Mouse (Mus musculus): ENCODE data around the gene Zfp330. TPM values are rescaled to one million over a fixed set of nuclear protein-coding genes. Genes with fewer than 3 reads are reported as not detected.

Gene Zfp330
- 10 to 100 TPM in 1 of 2 experiments, 1 to 10 TPM in 1; 2.7 to 20.6 TPM for polyA plus RNA-seq (2012; fragmentation: generic; extraction: Trizol)

DNA sequence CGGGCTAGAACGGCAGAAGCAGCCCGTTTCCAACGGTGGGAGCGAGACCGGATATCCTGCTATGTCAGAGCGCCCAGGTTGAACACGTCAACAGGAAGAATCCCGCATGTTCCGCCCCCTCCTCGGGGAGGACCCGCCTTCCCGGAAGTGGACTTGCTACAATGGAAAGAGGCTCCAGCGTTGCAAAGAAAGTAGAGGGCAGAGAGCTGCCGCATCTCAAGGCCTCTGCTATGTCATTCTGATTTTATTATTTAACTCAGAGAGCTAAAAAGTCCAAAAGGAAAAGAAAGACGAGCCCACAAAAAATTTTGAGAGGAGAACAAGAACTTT lies at the start of gene Zfp330:
Gene Zfp330, minus strand, starts transcription at position 68 of the 330 bp plus-strand sequence.

Other genes with a start within 250 kb of the Zfp330 start
- 1 to 10 TPM in 1 of 2 experiments, under 1 TPM in 1; 0.35 to 4.9 TPM for gene Rnf150, start 89.2 kb upstream of the Zfp330 start, polyA plus RNA-seq (2012; fragmentation: generic; extraction: Trizol)

Measured in C3H10T1/2 (cell line).